Mouse (Mus musculus) liver, postnatal 0 days (tissue): ENCODE data around the gene Gm9999.

Source experiments
- CTCF ChIP-seq: sonication (generic); IDR thresholded peaks from 2 replicates; pipeline ENCODE4 v1.5.1; 2016; ENCODE audit warnings: antibody characterized with exemption, low read depth
- EP300 ChIP-seq: IDR thresholded peaks from 2 replicates; pipeline ENCODE4 v1.6.1; 2016; ENCODE audit warnings: antibody characterized with exemption, low read depth, mild to moderate bottlenecking

GRCm38 (mm10) chr7:46999983-47000643, 16.7 kb downstream of the Gm9999 start:
- TF ChIP-seq CTCF (no peak), EP300 (no peak)
